8 mouse cellular contexts compared by ENCODE assay signal in the genomic region with DNA sequence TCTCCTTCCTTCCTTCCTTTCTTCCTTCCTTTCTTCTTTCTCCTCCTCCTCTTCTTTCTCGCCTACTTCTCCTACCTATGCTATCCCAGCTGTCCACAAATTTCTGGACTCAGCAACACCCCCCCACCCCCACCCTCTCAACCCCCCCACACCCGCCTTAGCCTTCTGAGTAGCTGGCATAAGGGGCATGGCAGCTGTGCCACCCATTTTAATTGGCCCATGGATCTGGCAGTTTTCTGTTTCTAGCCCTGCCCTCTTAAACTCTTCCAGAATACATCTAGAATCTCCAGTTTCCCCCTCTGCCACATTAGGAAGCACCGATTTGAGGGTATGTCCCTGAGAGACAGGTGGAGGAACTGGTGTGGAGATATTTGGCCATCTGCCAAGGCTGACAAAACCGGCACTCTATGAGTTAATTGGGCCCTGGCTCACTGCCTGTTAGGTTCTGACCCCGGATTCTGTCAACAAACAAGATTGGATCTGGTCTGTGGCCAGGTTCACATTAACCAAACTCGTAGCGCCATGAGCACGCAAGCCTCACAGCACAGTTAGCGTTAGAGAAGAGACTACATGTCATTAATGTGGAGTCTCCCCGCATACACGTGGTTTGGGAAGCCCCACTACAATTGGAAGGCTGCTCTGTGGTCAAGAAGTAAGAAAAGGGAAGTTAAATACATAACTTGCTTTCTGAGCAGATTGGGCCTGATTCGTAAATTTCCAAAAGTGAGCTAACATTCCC. TPM values are rescaled to one million over a fixed set of nuclear protein-coding genes. Genes with fewer than 3 reads are reported as not detected.
DNase-seq lines count a peak whose midpoint lies in the region; ATAC-seq and TF ChIP-seq lines count a peak whose summit lies in the region.

No protein-coding gene starts in this region.

- no peaks in the 10 kb centered on the region for H3K9me3 ChIP-seq in heart, embryonic 14.5 days (ENCODE audit: control insufficient read depth, low read length)

- no peaks in the 10 kb centered on the region for H3K4me1 ChIP-seq in cerebellum, adult 2 months (ENCODE audit: control insufficient read depth, insufficient read depth, low read length)
- peaks cover 4 to 8% of the 10 kb centered on the region in 2 experiments for H3K4me1 ChIP-seq in heart, embryonic 14.5 days (ENCODE audit: control insufficient read depth in 2 of 2, insufficient read depth in 2 of 2, low read length in 2 of 2)

- no peak overlapping the region for H3K27ac ChIP-seq in cerebellum, adult 2 months (ENCODE audit: insufficient read depth, low read length)
- no peak overlapping the region for H3K27ac ChIP-seq in heart, embryonic 14.5 days (replicated peaks in 1 of 2; ENCODE audit: control insufficient read depth in 1 of 2, insufficient read depth in 1 of 2, low read depth in 2 of 2, low read length in 2 of 2)

- no peak overlapping the region for H3K4me3 ChIP-seq in cerebellum, adult 2 months (replicated peaks; ENCODE audit: insufficient read depth, low read depth, low read length)
- H3K4me3 ChIP-seq in heart, embryonic 14.5 days (ENCODE audit: control insufficient read depth in 1 of 2, insufficient read depth in 1 of 2, low read depth in 1 of 2, low read length in 2 of 2): no peak overlapping the region

- 23% methylated on average over 12 of the region's 12 CpGs for WGBS in cerebellum, adult 2 months
- 50% methylated on average over 12 of the region's 12 CpGs for WGBS in heart, embryonic 14.5 days

- no peak for TF ChIP-seq CTCF in cerebellum, adult 2 months (IDR thresholded peaks at IDR 0.05; ENCODE audit: borderline replicate concordance, insufficient read depth, low read depth, low read length)

- ATAC-seq in heart, embryonic 14.5 days (ENCODE audit: insufficient number of reproducible peaks, insufficient read depth, low FRiP score, low read depth): no peak
- peak; percentile 98 for ATAC-seq in megakaryocyte progenitor cell, adult 5-6 weeks (replicated peaks; ENCODE audit: poor library complexity)

- H3K9ac ChIP-seq in heart, embryonic 14.5 days (ENCODE audit: low read length): no peak overlapping the region

- no peaks in the 10 kb centered on the region for H3K36me3 ChIP-seq in heart, embryonic 14.5 days (ENCODE audit: control insufficient read depth, insufficient read depth, low read length)

- H3K4me2 ChIP-seq in heart, embryonic 14.5 days (ENCODE audit: low read length): peak overlapping the region; percentile 28

- TF ChIP-seq POLR2A in cerebellum, adult 2 months (IDR thresholded peaks at IDR 0.05; ENCODE audit: borderline replicate concordance, insufficient read depth, low read length): no peak

- no peaks in the 10 kb centered on the region for H3K27me3 ChIP-seq in cerebellum, adult 2 months (ENCODE audit: control insufficient read depth, insufficient read depth, low read length)
- no peaks in the 10 kb centered on the region for H3K27me3 ChIP-seq in heart, embryonic 14.5 days (ENCODE audit: control insufficient read depth, insufficient read depth, low read length)

- peak; percentile 57 to 79 for DNase-seq in cerebellum, postnatal 14 days
- DNase-seq in cerebellum, adult 2 months: no peak
- peak; percentile 46 for DNase-seq in adipocyte (ENCODE audit: low spot score)
- DNase-seq in kidney, postnatal 14 days: peak; percentile 74
- DNase-seq in urinary bladder, postnatal 14 days (ENCODE audit: low spot score): peak; percentile 61
- DNase-seq in right cerebral cortex, adult 18-20 months: no peak

RNA-seq across cellular contexts. Expression of gene Skil, which starts 11.2 kb away (rescaled TPM):
- polyA plus RNA-seq in cerebellum, adult 2 months (2012; rRNA removed): 14.0 and 14.5 TPM in 2 replicates
- polyA plus RNA-seq in heart, embryonic 14.5 days (2014; fragmentation: Nextera tagmentation; extraction: Ambion mirVana): 16.7 and 19.0 TPM in 2 replicates
- 5.9 and 6.7 TPM in 2 replicates for total RNA-seq in megakaryocyte progenitor cell, adult 5-6 weeks (2015)
- total RNA-seq in megakaryocyte progenitor cell, adult 5-6 weeks (2017): 13.2 and 15.9 TPM in 2 replicates

Comparison
In these comparisons a context has a peak if more than half of its experiments do, and no peak if none do; other contexts are left out.
1. DNase-seq: peak in cerebellum, postnatal 14 days (2 of 2), adipocyte (single experiment), kidney, postnatal 14 days (single experiment) and urinary bladder, postnatal 14 days (single experiment); none in cerebellum, adult 2 months (0 of 2) and right cerebral cortex, adult 18-20 months (single experiment).